Mouse (Mus musculus) E14TG2a.4 (cell line): ENCODE measurements at regions not wholly inside any gene's neighbourhood (a gene's known extent, or its start where the extent isn't known, plus 50 kb on each side); places are given as distances from the start of the nearest gene placed in this dataset.

ENCODE experiments used
- H3K27me3 ChIP-seq: 2 replicates; pipeline ENCODE4 v1.6.1; 2014; ENCODE audit warnings: low read length, control low read depth; ENCODE audit not compliant: insufficient read depth
- H3K36me3 ChIP-seq: 2 replicates; pipeline ENCODE4 v1.6.1; 2014; ENCODE audit warnings: low read length, control low read depth; ENCODE audit not compliant: insufficient read depth
- H3K4me1 ChIP-seq: replicated peaks from 2 replicates; pipeline ENCODE4 v1.6.1; 2014; ENCODE audit warnings: low read depth, low read length, control low read depth
- H3K4me3 ChIP-seq: replicated peaks from 2 replicates; pipeline ENCODE4 v1.5.1; 2014; ENCODE audit warnings: mild to moderate bottlenecking, low read length
- H3K9me3 ChIP-seq: 2 replicates; pipeline ENCODE4 v1.6.1; 2014; ENCODE audit warnings: low read length, control low read depth
- CTCF ChIP-seq: conservative IDR thresholded peaks from 2 replicates; pipeline ENCODE4 v1.5.1; 2014; ENCODE audit warnings: low read length
- NANOG ChIP-seq: IDR thresholded peaks from 2 replicates; pipeline ENCODE4 v1.6.1; 2014; ENCODE audit warnings: borderline replicate concordance, low read length, mixed read lengths
- POU5F1 ChIP-seq: IDR thresholded peaks from 2 replicates; pipeline ENCODE4 v1.6.1; 2014; ENCODE audit warnings: low read length, borderline replicate concordance

- H3K9me3 ChIP-seq: no peaks in the 10 kb centered on the region
- TF ChIP-seq POU5F1 (no peak), CTCF (no peak), NANOG (no peak)
- H3K4me1 ChIP-seq: no peaks in the 10 kb centered on the region
- H3K27me3 ChIP-seq: no peaks in the 10 kb centered on the region
- no peaks in the 10 kb centered on the region for H3K36me3 ChIP-seq
- H3K4me3 ChIP-seq: no peak overlapping the region
Observed at GRCm38 (mm10) chr15:62934522-62935189, 910.3 kb downstream of the Gsdmc2 start.

- Histone ChIP-seq H3K4me1 (no peaks in the 10 kb centered on the region), H3K36me3 (no peaks in the 10 kb centered on the region), H3K4me3 (no peak overlapping the region), H3K27me3 (no peaks in the 10 kb centered on the region), H3K9me3 (no peaks in the 10 kb centered on the region)
- TF ChIP-seq CTCF: no peak
- TF ChIP-seq NANOG: no peak
- no peak for TF ChIP-seq POU5F1
Observed at GRCm38 (mm10) chr15:62920520-62920919, 924.5 kb downstream of the Gsdmc2 start.

- Histone ChIP-seq H3K9me3 (no peaks in the 10 kb centered on the region), H3K4me1 (no peaks in the 10 kb centered on the region)
- TF ChIP-seq POU5F1 (no peak), CTCF (no peak), NANOG (no peak)
Observed at GRCm38 (mm10) chr15:62919264-62919663, 925.7 kb downstream of the Gsdmc2 start.

GRCm38 (mm10) chr15:62908379-62908778, 936.6 kb downstream of the Gsdmc2 start:
- no peaks in the 10 kb centered on the region for H3K4me1 ChIP-seq
- TF ChIP-seq NANOG (no peak), CTCF (no peak), POU5F1 (no peak)

More at GRCm38 (mm10) chr15:62919264-62919663, 925.7 kb downstream of the Gsdmc2 start:
- H3K27me3 ChIP-seq: no peaks in the 10 kb centered on the region
- H3K4me3 ChIP-seq: no peak overlapping the region
- no peaks in the 10 kb centered on the region for H3K36me3 ChIP-seq

GRCm38 (mm10) chr15:62907181-62907580, 937.8 kb downstream of the Gsdmc2 start:
- Histone ChIP-seq H3K4me1 (no peaks in the 10 kb centered on the region), H3K36me3 (no peaks in the 10 kb centered on the region), H3K27me3 (no peaks in the 10 kb centered on the region), H3K4me3 (no peak overlapping the region), H3K9me3 (no peaks in the 10 kb centered on the region)
- TF ChIP-seq CTCF (no peak), NANOG (no peak), POU5F1 (no peak)

More at GRCm38 (mm10) chr15:62908379-62908778, 936.6 kb downstream of the Gsdmc2 start:
- Histone ChIP-seq H3K27me3 (no peaks in the 10 kb centered on the region), H3K4me3 (no peak overlapping the region), H3K36me3 (no peaks in the 10 kb centered on the region), H3K9me3 (no peaks in the 10 kb centered on the region)

GRCm38 (mm10) chr15:62903047-62903822, 941.7 kb downstream of the Gsdmc2 start:
- TF ChIP-seq NANOG (no peak), CTCF (no peak), POU5F1 (no peak)
- Histone ChIP-seq H3K36me3 (no peaks in the 10 kb centered on the region), H3K27me3 (no peaks in the 10 kb centered on the region), H3K4me3 (no peak overlapping the region), H3K9me3 (no peaks in the 10 kb centered on the region), H3K4me1 (no peaks in the 10 kb centered on the region)

- no peak overlapping the region for H3K4me3 ChIP-seq
- H3K27me3 ChIP-seq: no peaks in the 10 kb centered on the region
- TF ChIP-seq POU5F1 (no peak), CTCF (no peak), NANOG (no peak)
- no peaks in the 10 kb centered on the region for H3K4me1 ChIP-seq
- H3K36me3 ChIP-seq: no peaks in the 10 kb centered on the region
- no peaks in the 10 kb centered on the region for H3K9me3 ChIP-seq
Observed at GRCm38 (mm10) chr15:62901955-62902354, 943.0 kb downstream of the Gsdmc2 start.

GRCm38 (mm10) chr15:62889798-62890197, 955.2 kb downstream of the Gsdmc2 start:
- no peaks in the 10 kb centered on the region for H3K36me3 ChIP-seq
- H3K4me3 ChIP-seq: no peak overlapping the region
- H3K27me3 ChIP-seq: no peaks in the 10 kb centered on the region
- no peak for TF ChIP-seq CTCF
- TF ChIP-seq POU5F1: no peak
- TF ChIP-seq NANOG: no peak
- no peaks in the 10 kb centered on the region for H3K9me3 ChIP-seq
- H3K4me1 ChIP-seq: no peaks in the 10 kb centered on the region

- Histone ChIP-seq H3K4me1 (no peaks in the 10 kb centered on the region), H3K9me3 (no peaks in the 10 kb centered on the region), H3K4me3 (no peak overlapping the region), H3K27me3 (no peaks in the 10 kb centered on the region), H3K36me3 (no peaks in the 10 kb centered on the region)
- TF ChIP-seq NANOG: no peak
- TF ChIP-seq POU5F1: no peak
- no peak for TF ChIP-seq CTCF
Observed at GRCm38 (mm10) chr15:62885331-62885730, 959.6 kb downstream of the Gsdmc2 start.
